Mouse (Mus musculus): ENCODE results near the gene Sostdc1. TPM values are rescaled to one million over a fixed set of nuclear protein-coding genes. Genes with fewer than 3 reads are reported as not detected.
A peak's percentile ranks its signal among the peaks of the same experiment; 100 is the strongest.

Gene Sostdc1
- total RNA-seq (2021): under 1 TPM; 0.37 to 0.41 TPM
- long read RNA-seq, experiment 1: 0 reads
- long read RNA-seq, experiment 2: 0 reads

DNA sequence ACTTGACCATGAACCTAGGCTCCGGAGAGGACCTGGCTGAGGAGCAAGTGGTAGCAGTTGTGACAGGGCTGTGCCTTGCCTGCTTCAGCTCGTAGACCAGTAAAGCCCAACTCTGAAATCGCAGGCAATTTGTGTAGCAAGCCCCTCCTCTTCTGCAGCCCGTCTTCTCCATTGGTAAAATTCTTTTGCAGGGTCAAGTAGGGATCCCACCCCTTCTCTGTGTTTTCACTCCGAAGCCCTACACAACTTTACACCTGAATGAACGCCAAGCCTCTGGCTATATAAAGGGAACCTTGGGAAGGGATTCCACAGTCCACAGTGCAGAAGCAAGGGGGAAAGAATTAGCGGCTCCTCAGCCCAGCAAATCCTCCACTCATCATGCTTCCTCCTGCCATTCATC is at the start of gene Sostdc1:
Gene Sostdc1, plus strand, starts transcription at position 224 of the 400 bp plus-strand sequence.
- no peak for DNase-seq

DNA sequence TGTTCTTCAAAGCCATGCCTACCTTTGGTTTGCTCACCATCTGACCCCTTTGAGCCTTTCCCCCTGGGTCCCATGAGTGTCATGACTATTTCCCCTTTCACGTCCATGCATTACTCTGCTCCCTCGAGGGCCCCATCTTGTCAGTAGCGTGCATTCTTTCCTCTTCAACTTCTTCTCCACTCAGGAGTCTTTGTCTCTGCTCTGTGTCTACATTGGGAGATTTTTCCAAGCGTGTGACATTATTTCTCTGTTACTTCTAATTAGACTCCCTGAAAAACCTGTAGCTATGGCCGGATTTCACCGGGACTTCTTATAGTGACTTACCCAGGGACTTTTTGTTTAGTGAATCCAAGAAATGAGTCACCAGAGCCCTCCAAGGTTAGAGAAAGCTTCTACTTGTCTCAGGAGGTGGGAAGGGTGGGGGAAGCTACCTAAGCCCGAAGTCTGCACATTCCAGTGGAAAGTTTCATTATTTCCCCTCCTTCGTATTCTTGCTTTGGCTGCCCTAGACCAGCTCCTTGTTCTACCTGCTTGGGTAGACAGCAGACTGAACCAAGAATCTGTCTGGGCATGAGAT is 46.2 kb upstream of the Sostdc1 start:
- no peak for DNase-seq

GRCm38 (mm10) chr12:36274823-36275222 is 39.1 kb upstream of the Sostdc1 start:
- DNase-seq: no peak

- peak; percentile 18 to 25 for DNase-seq
These were observed 24.3 kb upstream of the Sostdc1 start for GRCm38 (mm10) chr12:36289634-36290033.

DNA sequence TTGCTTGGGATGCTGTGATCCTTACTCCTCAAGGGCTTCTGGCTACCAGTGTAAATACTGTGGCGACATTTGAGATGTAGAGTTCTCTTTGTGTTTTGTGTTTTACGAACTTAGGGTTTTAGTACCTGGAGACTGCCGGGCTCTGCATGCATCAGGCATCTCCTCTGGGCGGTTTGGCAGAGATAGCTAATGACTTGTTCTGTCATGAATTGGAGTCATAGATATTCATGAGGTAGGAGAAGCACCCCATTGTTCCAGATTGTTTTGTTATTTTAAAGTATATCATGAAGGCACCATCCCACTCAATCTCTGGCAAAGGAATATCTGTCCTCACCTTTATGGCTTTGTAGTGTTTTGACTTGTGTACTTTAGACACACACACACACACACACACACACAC is 23.5 kb upstream of the Sostdc1 start:
- DNase-seq: no peak

DNA sequence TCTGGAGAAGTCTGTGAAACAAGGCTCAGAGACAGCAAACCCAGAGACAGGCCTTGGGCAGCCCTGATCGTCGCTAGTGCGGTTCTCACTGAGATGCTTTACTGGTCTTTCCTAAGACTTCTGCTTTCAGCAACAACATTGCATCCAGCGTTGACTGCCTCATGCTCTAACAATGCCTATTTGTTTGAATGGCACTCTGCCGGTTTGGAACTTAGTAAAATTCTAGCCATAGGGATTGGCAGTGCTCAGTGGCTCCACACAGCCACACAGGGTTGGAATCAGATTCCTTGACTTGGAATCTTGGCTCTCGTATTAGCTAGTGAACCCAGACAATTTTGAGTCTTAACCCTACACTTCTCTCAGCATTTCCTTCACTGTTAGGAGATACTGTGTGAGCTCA is 22.6 kb upstream of the Sostdc1 start:
- DNase-seq: no peak

DNA sequence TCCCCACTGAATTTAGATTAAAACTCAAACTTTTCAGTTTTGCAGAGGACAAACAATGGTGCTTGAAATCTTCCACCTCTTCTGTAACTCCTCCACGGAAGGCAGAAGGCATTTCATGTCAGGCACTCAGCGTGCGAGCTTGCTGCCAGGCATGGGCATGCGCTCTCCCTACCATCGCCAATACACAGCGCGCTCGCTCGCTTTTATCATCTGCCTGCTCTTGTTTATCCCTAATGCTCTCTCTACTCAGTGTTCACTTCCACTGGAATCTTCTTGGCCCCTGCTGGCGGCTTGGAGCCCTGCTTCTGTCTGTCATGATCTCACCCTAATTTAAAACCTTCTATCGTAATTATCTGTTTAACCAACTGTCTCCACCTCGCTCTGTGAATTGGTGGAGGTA is 11.6 kb upstream of the Sostdc1 start:
- no peak for DNase-seq

DNA sequence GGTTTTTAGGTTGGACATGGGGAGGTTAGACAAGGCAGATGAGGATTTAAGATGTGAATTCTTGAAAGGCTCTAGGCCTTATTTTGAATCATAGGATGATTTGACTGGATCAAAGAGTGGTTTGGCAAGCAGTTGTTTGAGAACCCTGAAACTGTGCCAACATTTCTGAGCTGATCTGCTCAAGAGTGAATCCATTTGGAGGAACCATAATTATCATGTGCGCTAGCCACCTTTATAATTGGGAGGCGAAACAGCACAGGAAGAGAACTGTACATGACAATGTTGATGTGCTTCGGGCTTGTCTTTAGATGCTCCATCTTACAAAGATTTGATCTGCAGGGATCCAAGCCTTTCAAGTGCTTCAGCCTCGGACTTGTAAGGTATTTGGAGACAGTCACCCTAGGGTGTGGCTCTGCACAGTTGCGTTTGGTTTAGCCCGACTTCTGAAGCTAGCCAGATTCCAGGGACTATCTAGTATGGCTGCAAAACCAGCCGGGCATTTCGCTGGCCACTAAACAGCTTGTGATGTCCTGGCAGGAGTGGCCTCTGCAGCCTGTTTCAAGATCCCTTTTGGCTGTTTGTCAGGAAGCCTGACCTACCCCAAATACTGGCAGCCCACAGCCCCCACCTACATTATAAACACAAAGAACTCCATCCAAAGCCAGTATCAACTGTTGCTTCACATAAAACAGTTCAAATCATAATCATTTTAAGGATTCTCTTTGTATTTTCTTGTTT is 10.9 kb upstream of the Sostdc1 start:
- DNase-seq: no peak

DNA sequence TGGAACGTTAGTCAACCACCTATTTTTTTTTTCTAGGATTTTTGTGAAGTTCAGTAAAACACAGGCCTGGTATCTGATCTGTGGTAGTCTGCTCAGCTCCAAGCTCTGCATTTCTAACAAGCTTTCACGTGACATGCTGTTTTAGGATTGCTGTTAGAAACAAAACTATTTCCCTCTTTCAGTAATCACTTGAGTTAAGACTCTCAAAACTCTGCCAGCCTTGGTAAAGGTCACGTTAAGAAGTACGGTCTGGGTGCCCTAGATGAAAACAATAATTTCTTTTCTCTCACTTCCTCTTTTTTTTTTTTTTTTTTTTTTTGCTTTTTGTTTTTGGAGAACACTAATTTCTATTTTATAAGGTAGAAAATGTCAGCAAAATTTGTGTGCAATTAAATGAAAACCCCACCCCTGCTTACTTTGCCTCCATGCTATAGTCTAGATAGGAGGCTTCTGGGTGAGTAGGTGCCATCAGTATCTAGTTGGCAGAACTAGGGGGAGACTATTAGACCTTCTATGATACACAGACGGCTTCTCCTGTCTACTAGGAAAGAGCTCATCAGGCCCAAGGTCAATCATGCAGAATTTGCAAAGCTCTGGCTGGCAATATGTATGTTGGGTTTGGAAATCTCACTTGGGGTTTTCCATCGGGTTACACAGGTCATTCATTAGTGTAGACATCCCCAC is 5.1 kb upstream of the Sostdc1 start:
- DNase-seq: no peak

DNA sequence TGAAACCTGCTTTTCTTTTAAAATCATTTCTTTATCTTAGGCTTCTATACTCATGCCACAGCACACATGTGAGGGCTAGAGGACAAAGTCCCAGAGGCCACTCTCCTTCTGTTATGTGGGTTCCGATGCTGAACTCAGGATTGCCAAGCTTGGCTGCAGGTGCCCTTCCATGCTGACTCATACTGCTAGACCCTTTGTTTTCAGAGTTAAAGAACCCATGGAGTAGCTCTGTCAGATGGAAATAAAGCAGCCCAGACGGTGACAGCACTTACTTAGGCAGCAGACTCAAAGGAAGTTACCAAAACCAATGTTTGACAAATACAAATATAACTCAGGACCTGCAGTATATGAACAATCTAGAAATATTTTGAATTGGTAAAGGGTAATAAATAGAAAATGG is 924 bp upstream of the Sostdc1 start:
- DNase-seq: no peak

GRCm38 (mm10) chr12:36314446-36314845 is 507 bp downstream of the Sostdc1 start:
- no peak for DNase-seq

- no peak for DNase-seq
These were observed 1.6 kb downstream of the Sostdc1 start for GRCm38 (mm10) chr12:36315527-36315926.

GRCm38 (mm10) chr12:36316056-36316455 is 2.1 kb downstream of the Sostdc1 start:
- DNase-seq: no peak

DNA sequence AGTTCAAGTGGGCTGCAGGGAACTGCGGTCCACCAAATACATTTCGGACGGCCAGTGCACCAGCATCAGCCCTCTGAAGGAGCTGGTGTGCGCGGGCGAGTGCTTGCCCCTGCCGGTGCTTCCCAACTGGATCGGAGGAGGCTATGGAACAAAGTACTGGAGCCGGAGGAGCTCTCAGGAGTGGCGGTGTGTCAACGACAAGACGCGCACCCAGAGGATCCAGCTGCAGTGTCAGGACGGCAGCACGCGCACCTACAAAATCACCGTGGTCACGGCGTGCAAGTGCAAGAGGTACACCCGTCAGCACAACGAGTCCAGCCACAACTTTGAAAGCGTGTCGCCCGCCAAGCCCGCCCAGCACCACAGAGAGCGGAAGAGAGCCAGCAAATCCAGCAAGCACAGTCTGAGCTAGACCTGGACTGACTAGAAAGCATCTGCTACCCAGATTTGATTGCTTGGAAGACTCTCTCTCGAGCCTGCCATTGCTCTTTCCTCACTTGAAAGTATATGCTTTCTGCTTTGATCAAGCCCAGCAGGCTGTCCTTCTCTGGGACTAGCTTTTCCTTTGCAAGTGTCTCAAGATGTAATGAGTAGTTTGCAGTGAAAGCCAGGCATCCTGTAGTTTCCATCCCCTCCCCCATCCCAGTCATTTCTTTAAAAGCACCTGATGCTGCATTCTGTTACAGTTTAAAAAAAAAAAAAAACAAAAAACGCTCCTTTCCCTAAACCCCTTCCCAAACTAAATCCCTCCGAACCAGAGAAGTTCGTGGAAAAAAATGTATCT is 3.3 kb downstream of the Sostdc1 start:
- peak; percentile 6 to 30 for DNase-seq

GRCm38 (mm10) chr12:36317820-36318135 is 3.8 kb downstream of the Sostdc1 start:
- DNase-seq: no peak

GRCm38 (mm10) chr12:36326101-36326521 is 12.2 kb downstream of the Sostdc1 start:
- no peak for DNase-seq

GRCm38 (mm10) chr12:36332676-36333075 is 18.7 kb downstream of the Sostdc1 start:
- no peak for DNase-seq

DNA sequence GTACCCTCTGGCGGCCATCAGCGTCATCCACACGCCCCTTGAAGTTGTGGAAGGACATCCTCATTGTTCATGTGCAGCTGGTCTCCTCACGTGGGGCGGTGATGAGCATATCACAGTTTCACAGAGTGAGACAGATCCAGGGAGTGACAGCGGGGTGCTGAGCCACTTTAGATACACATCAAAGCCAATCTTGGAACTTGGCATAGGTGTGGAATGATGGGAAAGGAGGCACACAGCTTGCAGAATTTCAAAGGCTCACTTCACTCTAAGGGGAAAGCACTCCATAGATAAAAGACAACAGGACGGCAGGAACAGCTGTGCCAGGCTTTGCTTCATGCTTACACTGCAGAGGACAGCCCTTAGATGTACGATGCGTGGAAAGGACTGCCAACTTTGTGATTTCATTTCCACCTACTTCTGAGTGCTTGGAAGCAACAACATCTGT is 19.9 kb downstream of the Sostdc1 start:
- DNase-seq: no peak

GRCm38 (mm10) chr12:36344131-36344530 is 30.2 kb downstream of the Sostdc1 start:
- no peak for DNase-seq

GRCm38 (mm10) chr12:36360064-36360463 is 46.1 kb downstream of the Sostdc1 start:
- DNase-seq: no peak

DNA sequence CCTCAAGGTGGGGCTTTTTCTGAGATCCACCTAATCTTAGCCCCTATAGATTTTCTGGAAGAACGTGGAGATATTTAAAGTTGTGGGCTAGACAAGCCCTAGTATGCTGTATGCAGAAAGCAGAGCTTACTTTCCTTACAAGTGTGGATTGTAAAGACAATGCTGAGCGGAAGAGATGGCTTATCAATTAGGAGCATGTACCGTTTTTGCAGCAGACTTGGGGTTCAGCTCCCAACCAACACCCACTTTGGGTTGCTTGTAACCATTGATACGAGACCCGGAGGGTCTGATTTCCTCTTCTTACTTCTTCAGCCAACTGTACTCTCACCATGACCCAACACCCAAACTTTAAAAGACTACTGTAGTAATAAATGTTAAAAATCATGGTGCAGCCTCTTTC is 46.8 kb downstream of the Sostdc1 start:
- no peak for DNase-seq

GRCm38 (mm10) chr12:36364013-36364412 is 50.1 kb downstream of the Sostdc1 start:
- DNase-seq: no peak
